Mouse (Mus musculus) CD8-positive naive resting alpha-beta T cell, adult 2 months (primary cell): Measurements from ENCODE around the gene Plpp1.
A peak's percentile ranks its signal among the peaks of the same experiment; 100 is the strongest.

Source experiments
- DNase-seq, 2 experiments: peaks; one replicate each; pipeline ENCODE4 v3.0.0; 2022; ENCODE audit warnings: low read depth in 2 of 2, low spot score in 2 of 2

The Plpp1 gene

DNA sequence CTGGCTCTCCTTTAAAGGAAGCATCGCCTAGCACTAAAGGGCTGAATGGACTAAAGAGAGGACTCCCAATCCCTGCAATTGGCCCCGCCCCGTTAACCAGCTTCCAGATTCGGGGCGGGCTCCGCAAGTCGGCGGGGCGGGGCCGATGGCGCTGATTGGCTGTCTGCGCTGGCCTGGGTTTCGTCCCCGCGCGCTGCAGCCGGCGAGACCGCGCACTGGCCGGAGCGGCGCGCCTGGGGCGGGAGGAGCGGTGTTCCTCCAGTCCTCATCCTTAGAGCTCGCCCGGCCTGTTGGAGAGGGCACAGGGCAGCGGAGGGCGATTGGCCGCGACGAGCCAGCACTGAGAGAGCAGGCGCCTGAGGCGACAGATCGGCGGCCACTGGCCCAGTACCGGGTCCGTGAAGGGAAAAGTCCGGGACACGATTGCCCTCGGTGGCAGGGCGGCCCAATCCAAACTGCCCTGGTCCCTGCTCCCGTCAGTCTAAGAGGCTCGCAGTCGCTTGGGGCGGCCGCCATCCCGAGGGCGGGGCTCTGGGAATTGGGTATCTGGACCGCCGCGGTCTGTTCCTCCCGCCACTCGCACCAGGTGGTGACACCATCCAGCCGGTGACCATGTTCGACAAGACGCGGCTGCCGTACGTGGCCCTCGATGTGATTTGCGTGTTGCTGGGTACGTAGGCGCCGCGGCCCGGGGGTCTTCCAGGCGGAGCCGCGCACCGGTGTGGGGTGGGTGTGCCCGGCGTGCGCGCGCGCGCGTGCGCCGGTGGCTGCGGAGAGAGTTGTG is at the start of gene Plpp1:
Gene Plpp1, plus strand, starts transcription at position 196 of the 784 bp plus-strand sequence.
- peak in 1 of 2 experiments; percentile 11 for DNase-seq

DNA sequence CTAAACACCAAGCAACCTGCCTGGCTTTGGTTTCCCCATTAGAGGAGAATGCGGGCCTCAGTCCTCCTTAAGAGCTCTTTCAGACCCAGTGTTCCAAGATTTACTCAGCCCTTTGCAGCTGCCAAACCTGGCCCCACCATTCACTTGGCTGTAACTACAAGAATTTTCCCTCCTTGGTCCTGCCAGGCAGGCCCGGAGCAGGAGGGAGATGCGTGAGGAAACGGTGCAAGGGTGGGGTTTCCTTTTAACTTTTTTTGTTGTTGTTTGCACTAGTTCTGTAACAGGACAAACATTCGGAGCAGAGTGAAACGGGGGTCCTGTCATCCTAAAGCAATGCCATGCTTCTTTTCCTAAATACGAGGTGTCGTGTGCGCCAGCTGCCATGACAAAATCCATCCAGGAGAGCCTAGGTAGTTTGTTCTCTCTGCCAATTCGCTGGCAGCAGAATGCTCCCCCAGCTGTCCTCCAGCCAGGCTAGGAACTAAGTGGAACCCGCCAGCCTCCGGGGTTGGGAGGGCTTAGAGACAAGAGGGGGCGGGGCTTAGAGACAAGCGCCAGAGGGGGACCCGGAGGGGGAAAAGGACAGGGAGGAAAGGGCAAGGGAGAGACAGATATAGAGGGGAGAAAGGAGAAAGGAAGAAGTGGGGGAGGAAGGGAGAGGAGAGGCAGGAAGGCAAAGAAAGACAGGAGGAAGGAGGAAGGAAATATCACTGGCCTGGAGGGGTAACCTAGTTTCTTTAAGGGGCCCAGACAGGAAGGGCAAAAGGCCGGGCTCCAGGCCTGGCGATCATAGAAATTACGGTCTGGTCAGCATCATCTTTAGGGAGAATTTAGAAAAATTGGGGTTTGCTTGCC is 48.9 kb upstream of the Plpp1 start:
- no peak for DNase-seq

DNA sequence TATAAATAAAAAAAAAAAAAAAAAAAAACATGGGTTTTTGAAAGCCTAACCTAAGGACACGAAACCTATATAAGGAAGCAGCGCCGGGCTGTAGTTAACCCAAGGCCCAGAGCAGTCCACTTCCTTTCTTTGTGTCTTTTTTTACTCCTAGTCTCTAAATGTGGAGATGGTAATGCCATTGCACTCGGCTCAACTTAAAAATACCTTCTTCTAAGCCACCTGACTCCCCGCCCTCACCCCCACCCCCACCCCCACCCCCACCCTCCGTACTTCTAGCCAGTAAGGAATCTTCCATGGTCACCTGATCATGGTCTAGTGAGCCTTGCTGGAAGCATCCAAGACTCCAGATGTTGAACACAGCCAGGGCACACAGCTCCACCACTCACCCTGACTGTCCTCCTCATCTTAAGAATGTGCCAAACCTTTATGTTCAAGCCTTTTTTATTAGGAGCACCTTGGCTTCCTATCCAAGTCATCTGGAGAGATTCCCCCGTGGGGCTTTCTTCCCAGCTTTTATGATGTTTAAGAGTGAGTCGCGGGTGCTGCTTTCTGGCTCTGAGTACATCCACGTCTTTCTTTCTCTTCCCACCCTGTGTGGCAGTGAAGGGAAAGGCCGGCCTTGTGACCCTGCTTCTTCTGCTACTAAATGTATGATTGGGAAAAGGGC is 48.1 kb upstream of the Plpp1 start:
- DNase-seq, result no peak

DNA sequence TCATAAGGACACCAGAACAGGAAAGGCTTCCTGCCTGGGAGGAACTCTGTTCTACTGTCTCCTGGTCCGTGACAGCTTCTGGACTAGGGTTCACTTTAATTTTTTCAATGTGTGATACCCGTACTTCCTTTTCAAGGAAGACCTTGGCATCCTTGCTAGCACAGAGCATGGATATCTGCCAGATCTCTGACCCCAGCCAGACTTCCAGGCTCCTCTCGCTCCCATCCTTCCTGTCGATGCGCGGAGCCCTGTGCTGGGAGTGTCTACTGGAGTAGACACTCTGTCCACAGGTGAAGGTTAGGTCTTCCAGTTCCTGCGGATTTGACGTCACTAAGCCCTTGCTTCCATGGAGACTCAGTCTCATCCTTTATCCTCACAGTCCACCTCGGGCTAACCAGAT is 47.1 kb upstream of the Plpp1 start:
- DNase-seq, result no peak

DNA sequence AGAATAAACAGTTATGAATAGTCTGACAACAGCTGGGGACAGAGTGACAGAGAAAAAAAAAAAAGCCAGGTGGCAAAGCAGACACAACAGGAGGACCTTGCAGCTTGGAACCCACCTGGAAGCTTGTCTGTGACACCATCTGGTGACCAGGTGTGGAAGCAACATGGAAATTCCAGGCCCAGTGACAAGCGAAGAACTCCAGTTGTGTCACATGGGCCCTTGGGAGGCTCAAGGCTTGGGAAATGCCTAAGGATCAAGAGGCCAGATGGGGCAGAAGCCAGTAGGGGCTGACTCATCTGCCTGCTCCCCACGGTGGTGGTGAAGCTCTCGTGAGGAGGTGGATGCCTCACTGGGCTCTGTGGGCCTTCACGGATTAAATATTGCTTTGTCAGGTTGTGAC is 45.7 kb upstream of the Plpp1 start:
- DNase-seq, result no peak

DNA sequence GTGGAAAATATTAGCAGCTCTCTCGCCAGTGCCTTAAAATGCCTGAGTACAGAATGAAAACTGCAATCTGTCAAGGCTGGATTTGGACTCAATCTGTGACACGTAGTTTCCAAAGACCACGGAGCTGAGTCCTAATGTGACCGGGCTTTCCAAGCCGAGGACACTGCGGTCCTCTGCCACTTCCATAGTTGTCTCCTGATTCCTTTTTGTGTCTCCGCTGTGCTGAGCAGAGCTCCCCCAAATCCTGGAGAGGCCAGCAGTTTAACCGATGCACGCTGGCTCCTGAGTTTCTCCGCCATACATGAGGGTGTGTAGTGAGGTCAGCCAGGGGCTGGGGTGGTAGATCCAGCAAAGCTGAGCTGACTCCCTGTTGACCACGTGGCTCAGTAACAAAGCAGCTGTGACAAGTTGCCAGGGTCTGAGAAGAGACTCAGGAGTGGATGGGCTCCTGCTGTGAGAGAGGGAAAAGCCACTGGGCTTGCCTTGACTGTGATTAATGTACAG is 45.0 kb upstream of the Plpp1 start:
- DNase-seq, result no peak

DNA sequence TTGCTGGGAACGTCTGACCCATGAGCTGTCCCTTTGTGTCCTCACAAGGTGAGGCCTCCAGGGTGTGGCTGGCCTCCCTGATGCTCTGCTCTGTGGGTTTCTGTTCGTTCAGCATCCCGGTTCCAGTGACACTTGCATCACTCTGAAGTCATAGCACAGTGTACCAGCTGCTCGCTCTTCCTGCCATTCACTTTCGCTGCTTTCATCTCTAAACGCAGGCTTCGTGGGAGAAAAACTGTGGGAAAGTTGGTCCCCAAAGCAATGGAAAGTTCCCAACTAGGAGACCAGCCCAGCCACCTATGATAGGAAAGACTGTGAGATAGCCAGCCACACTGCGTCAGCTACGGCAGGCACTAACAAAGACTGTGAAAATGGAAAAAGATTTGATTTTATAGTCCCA is 43.2 kb upstream of the Plpp1 start:
- no peak for DNase-seq

DNA sequence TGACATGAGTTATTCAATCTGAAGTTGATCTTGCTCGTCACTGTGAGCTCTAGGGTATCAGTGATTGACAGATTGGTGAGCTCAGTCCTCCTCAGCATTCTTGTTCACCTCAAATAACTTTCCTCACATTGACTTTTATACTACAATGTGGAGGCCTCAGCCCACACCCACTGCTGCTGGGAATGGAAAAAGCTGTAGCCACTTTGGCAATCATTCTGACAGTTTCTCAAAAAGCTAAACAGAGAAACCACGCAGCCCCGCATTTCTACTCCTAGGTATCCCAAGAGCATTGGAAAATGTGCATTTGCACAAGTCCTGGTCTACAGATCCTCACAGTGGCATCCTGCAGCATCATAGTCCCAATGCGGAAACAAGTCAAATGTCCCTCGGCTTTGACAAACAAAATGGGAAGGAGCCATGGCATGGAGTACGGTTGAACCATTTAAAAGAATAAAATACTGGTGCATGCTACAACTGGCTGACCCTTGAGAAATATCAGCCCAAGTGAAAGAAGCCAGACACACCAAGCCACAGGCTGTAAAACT is 42.0 kb upstream of the Plpp1 start:
- no peak for DNase-seq

DNA sequence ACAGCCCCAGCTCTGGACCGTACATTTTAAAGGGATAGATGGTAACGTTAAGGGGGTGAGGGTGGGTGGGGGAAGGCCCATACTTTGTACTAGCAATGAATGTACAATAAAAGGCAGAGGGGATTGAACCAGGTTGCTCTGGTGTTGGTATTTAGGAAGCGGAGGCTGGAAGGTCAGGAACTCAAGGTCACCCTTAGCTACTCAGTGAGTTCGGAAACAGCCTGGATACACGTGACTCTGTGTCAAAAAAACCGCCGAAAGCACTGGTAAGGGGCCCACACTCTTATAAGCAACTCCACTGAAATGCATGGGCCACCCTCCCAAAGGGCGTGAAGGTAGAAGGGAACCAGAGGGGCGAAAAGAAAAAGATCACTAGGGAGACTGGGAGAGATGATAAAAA is 41.2 kb upstream of the Plpp1 start:
- DNase-seq, result no peak

DNA sequence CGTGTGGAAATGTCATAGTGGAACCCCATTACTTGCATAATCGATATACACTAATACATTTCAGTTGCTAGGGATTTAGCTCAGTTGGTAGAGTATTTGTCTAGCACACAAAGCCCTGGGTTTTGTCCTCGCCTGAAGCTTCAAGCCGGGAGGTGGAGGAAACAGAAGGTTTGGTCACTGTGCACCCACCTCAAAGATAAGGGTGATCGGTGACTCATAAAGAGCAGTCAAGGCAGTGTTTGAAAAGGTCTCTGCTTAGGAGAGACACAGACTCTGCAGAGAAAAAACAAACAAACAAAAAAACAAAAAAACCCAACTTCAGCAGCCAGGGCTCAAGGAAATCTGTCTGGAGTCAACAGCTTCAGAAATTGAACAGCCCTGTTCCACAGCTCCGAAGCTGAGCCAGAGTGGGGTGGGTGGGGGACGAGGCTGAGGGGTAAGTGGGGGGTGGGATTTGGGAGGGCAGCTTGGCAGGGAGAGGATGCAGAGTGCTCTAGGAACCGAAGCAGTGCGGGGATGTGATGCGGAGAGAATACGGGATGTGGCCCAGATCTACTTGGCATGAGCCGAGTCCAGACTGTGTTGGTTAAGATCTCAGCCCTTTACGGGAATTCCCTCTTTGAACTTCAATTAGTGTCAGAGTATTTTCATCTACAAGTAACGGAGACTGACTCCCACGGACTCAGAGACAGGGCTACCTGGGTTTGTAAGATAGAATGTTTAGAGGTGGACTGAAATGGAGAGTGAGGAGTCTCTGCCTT is 40.6 kb upstream of the Plpp1 start:
- no peak for DNase-seq

DNA sequence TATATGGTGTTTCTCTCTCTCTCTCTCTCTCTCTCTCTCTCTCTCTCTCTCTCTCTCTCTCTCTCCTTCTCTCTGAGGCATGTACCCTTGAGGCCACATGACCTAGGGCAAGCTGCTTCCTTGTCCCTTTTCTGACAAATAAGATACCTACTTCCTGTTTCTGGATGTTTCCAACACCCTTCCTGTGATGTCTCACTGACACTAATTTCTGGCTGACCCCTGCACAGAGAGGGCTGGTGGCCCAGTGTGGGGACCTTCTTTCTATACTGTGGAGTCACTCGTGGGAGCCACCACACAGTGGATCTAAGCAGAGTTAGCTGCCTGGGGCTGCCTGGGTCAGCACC is 40.1 kb upstream of the Plpp1 start:
- no peak for DNase-seq

DNA sequence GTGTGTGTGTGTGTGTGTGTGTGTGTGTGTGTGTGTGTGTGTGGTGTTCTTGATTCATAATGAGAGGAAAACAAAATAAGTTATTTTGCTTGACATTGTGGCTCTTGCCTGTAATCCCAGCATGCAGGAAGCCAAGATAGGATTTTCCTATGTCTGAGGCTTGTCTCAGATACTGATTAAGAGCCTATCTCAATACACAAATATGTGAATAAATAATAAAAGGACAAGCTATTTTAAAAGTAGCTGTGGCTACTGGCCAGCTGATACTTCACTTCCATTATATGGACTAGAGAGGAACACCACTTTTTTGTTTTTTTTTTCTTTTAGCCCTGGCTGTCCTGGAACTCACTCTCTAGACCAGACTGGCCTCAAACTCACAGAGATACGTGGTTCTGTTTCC is 38.8 kb upstream of the Plpp1 start:
- no peak for DNase-seq

DNA sequence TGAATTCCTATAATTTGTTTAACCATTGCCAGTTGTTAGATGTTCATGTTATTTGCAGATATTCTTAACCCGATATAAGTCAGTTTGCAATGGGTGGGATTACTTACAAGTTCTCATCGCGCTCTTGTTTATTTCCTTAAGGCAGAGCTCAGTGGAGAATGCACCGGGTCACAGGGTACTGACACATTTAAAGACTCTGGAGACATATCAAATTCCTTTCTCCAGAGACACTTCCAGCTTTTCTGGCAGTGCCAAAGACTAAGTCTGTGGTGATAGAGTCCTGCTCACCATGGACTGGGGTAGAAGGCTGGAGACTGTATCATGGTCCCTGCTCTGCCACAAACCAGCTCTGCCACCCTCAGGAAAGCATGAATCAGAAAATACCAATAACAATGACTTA is 38.0 kb upstream of the Plpp1 start:
- DNase-seq, result no peak

DNA sequence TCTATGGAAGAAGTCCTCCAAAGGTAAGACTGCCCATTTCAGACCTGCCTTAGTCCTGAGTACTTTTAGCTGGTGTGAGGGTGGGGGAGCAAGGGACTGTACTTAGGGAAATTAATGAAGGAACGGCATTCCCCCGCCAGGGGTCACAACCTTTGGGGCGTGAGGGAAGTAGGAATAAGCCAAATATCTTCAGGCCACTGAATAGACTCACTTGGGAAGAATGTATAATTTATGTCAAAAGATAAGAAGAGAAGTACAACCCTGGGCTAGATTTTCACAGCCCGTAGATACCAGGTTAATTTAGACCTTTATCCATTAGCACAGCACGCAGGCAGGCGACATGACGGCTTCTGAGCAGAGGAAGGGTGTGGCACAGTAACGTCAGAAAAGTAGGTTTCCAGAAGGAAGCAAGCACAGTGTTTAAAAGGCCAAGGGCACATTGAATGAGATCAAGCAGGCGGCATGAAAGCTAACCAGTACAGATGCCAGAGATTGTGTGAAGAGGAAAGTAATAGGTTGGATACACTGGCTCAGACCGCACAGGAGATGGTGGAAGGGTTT is 37.0 kb upstream of the Plpp1 start:
- no peak for DNase-seq

DNA sequence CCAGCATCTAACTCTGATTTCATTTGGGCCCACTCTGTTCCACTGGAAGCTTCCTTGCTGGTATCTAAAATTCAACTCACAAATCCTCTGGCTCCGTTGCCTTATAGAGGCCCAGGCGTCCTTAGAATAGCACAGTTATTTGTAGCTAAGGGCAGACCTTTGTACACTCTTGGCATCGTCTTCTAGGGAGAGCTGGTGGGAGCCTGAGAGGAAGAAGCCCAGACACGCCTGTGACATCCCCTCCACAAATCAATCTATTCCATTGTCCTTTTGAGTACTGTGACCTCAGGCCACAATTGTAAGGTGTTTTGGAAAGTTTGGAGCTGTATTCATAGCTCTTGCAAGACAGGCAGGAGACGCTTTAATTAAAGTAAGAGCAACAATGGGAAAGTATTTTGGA is 36.0 kb upstream of the Plpp1 start:
- DNase-seq, result no peak

DNA sequence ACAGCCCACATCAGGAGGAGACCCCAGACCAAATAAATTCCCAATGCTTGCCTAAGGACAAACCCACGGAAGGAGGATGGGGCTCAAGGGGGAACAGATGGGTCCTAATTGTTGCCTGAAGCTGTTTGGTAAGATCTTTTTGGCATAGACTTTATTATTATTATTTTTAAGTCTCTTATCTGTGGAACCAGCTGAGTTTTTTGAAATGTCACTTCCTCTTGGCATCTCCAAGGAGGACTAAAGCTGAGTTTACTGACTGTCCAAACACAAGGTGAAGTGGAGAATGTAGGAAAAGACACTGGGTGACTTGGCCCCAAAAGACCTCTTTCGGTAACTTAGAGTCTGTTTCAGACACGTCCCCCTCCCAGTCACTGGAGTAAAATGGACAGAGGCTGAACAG is 34.9 kb upstream of the Plpp1 start:
- no peak for DNase-seq

DNA sequence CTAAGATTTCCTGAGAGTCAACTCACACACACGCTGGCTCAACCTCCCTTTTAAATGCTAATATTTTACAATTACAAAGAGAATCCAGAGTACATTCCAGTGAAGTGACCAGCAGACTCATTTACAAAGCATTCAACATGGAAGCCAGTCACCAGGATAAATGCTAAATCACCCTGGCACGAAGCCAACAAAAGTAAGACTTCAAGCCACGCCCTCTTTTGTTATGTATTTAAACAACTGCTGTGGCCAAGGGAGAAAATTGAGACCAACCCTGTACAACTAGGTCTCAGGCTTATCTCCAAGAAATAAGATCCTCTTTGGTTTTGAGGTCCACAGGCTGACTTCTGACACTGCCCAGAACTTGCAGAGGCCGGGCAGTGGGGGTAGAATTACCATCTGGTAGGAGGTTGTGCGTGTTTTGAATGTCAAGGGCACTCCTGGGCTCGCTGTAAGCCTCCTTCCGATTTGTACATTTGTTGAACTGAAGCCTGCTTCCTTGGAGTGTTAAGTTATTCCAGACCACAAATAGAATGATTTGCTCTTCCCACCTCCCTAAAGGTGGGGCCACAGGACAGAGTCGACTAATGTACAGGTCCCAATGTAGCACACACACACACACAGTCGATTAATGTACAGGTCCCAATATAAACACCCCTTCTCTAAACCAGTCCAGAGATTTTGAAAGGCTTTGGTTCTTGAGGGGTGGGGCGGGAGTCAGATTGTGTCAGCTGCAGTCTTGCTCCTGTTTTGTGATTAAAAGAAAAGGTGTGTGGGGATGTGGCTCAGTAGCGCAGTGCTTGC is 29.9 kb upstream of the Plpp1 start:
- DNase-seq, result no peak

DNA sequence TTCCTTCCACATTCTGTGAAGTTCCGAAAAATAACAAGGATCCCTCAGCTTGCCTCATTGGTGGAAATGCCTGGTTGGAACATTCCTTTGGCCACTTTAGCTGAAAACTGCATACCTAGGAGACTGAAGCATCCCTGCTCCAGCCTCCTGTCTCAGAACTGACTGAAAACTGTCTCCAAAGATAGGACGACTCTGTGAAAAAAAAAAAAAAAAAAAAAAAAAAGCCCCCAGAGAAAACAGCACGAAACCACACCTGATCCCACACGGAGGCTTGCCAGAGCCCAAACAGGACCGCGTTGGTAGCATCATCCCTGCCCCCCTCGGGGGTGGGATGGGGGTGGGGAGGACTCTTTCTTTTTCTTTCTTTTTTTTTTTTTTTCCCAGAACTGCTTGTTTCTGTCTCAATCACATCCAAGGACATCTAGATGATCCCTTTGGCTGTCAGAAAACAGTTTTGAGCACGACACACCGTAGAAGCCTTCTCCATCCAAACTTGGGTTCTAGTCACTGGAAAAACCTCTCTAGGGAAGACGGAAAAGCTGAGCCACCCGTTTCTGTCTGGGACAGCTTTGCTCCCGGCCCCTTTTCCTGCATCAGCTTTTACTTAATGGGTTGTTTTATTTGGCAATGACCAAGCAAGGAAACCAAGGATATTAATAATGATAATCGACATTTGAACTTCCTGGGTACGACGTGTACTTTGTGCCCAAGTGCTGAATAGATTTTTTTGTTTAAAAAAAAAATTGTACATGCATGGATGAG is 29.0 kb upstream of the Plpp1 start:
- DNase-seq, result no peak

DNA sequence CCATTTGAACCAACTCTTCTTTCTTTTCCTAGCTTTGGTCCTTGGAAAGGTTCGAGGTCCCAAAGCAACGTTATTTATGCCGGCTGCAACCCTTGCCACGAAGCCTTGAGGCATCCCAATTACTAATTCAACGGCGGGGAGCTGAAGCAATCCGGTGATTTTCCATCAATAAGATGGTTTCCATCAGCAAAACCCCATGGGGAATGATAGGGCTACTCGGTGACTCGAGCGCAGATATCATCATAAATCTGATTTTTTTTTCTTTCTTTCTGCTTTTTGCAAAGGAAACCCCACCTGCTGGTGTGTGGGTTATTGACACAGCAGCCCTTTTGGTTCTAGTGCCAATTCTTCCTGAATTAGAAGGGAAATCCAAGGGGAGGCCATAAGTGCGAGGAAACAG is 28.3 kb upstream of the Plpp1 start:
- DNase-seq, result no peak
